Mouse (Mus musculus) heart, embryonic 13.5 days (tissue): ENCODE data around the gene Atp6v0e. TPM values are rescaled to one million over a fixed set of nuclear protein-coding genes. Genes with fewer than 3 reads are reported as not detected.

ENCODE experiments used
- ATAC-seq: fragments of 200-750 bp; cut with Nextera tagmentation; 2 replicates; pipeline ENCODE4 v1.8.0; 2017; ENCODE audit warnings: moderate TSS enrichment; ENCODE audit not compliant: insufficient number of reproducible peaks, low FRiP score, low TSS enrichment; ENCODE audit errors: extremely low read depth
- H3K27ac ChIP-seq: fragments of 300-500 bp; sonication (generic); replicated peaks from 2 replicates; pipeline ENCODE4 v1.5.1; 2015; ENCODE audit warnings: moderate library complexity, mild to moderate bottlenecking, inconsistent platforms
- H3K27me3 ChIP-seq: fragments of 300-500 bp; sonication (generic); replicated peaks from 2 replicates; pipeline ENCODE4 v1.6.1; 2015; ENCODE audit warnings: mild to moderate bottlenecking, inconsistent platforms
- H3K36me3 ChIP-seq: fragments of 300-500 bp; sonication (generic); 2 replicates; pipeline ENCODE4 v1.6.1; 2015; ENCODE audit warnings: mild to moderate bottlenecking, inconsistent platforms
- H3K4me1 ChIP-seq: fragments of 300-500 bp; sonication (generic); 2 replicates; pipeline ENCODE4 v1.6.1; 2015; ENCODE audit warnings: inconsistent platforms
- H3K4me2 ChIP-seq: fragments of 300-500 bp; sonication (generic); 2 replicates; pipeline ENCODE4 v1.6.1; 2015; ENCODE audit warnings: inconsistent platforms, mild to moderate bottlenecking, moderate library complexity
- H3K4me3 ChIP-seq: fragments of 300-500 bp; sonication (generic); 2 replicates; pipeline ENCODE4 v1.5.1; 2015; ENCODE audit warnings: moderate library complexity, mild to moderate bottlenecking, inconsistent platforms
- H3K9ac ChIP-seq: fragments of 300-500 bp; sonication (generic); 2 replicates; pipeline ENCODE4 v1.6.1; 2015; ENCODE audit warnings: inconsistent platforms, mild to moderate bottlenecking, moderate library complexity
- H3K9me3 ChIP-seq: fragments of 300-500 bp; sonication (generic); 2 replicates; pipeline ENCODE4 v1.6.1; 2016; ENCODE audit warnings: inconsistent platforms
- WGBS: fragments of 180-500 bp; shearing (Covaris S2); methylation state at CpG from one replicate; pipeline ENCODE4 v1.1.7; 2015; ENCODE audit warnings: mixed read lengths; 5-methylcytosine and 5-hydroxymethylcytosine counted together
- polyA plus RNA-seq: library from polyadenylated mRNA; unstranded; fragments of >200 nt; fragmentation: Nextera tagmentation; extraction: Ambion mirVana; gene quantifications from 2 replicates; pipeline ENCODE4 v1.2.1, GENCODE M21; 2015

Gene Atp6v0e
- polyA plus RNA-seq, 1 experiment from 2014 or later, result 187 TPM

GRCm38 (mm10) chr17:26726674-26727073, 63.6 kb downstream of the Atp6v0e start:
- no peak for ATAC-seq
- WGBS, result 48% methylated on average over 1 of the region's 1 CpGs
- Histone ChIP-seq H3K36me3 (no peaks in the 10 kb centered on the region), H3K27me3 (no peaks in the 10 kb centered on the region), H3K4me1 (peaks cover 13% of the 10 kb centered on the region), H3K9me3 (no peaks in the 10 kb centered on the region), H3K4me2 (no peak overlapping the region), H3K27ac (no peak overlapping the region), H3K9ac (no peak overlapping the region), H3K4me3 (no peak overlapping the region)

- Histone ChIP-seq H3K9me3 (no peaks in the 10 kb centered on the region), H3K4me3 (no peak overlapping the region), H3K9ac (no peak overlapping the region), H3K4me2 (no peak overlapping the region), H3K4me1 (peaks cover 13% of the 10 kb centered on the region), H3K27me3 (no peaks in the 10 kb centered on the region), H3K27ac (no peak overlapping the region), H3K36me3 (no peaks in the 10 kb centered on the region)
- no peak for ATAC-seq
- WGBS, result 44% methylated on average over 3 of the region's 3 CpGs
These were observed 64.2 kb downstream of the Atp6v0e start for GRCm38 (mm10) chr17:26727110-26727755.

DNA sequence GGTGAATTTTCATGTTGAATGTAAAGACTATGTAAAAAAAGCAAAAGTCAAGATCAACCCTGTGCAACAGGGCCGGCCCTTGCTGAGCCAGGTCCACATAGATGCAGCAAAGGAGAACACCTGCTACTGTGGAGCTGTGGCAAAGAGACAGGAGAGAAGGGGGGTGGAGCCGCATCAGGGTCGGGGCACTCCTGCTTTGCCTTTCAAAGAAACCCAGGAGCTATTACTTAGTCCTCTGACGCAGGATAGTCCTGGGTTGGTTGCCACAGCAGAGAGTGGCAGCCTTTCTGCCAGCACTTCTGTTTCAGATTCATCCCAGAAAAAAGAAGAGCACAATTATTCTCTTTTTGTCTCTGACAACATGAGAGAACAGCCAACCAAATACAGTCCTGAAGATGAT, 79.5 kb downstream of the Atp6v0e start:
- Histone ChIP-seq H3K9me3 (no peaks in the 10 kb centered on the region), H3K9ac (no peak overlapping the region), H3K27ac (no peak overlapping the region), H3K27me3 (no peaks in the 10 kb centered on the region), H3K4me3 (no peak overlapping the region), H3K4me1 (no peaks in the 10 kb centered on the region), H3K4me2 (no peak overlapping the region), H3K36me3 (peaks cover 10% of the 10 kb centered on the region)
- 59% methylated on average over 4 of the region's 4 CpGs for WGBS
- no peak for ATAC-seq

DNA sequence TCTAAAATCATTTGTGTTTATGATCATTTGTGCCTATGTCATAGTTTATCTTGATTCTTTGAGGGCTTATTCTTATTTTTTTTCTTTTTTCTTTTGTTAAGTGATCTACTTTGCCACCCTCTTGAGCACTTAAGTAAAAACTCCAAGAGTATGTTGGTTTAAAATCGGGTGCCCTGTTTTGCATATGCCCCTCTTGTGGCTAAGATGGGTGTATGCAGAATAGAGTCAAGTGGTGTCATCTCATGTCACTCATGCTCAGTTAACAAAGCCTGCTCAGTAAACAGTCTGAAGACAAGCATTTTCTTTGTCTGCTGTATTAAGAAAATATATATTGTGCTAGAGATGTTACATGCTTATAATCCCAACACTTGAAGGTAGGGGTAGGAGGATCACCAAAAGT, 80.3 kb downstream of the Atp6v0e start:
- H3K36me3 ChIP-seq, result peaks cover 10% of the 10 kb centered on the region
- H3K4me1 ChIP-seq, result no peaks in the 10 kb centered on the region
- H3K27me3 ChIP-seq, result no peaks in the 10 kb centered on the region
- H3K4me3 ChIP-seq, result no peak overlapping the region
- H3K27ac ChIP-seq, result no peak overlapping the region
- WGBS, result 46% methylated on average over 1 of the region's 1 CpGs
- no peak overlapping the region for H3K9ac ChIP-seq
- no peaks in the 10 kb centered on the region for H3K9me3 ChIP-seq
- ATAC-seq, result no peak
- no peak overlapping the region for H3K4me2 ChIP-seq

Other genes with a start within 250 kb of the Atp6v0e start
- gene Neurl1b, start 248.4 kb upstream of the Atp6v0e start, polyA plus RNA-seq, result 2.1 and 2.3 TPM in 2 replicates
- 103 and 121 TPM in 2 replicates for gene Ergic1, start 101.7 kb upstream of the Atp6v0e start, polyA plus RNA-seq
- 32.8 and 33.1 TPM in 2 replicates for gene Dusp1, start 101.1 kb upstream of the Atp6v0e start, polyA plus RNA-seq
- gene Crebrf, start 52.4 kb downstream of the Atp6v0e start, polyA plus RNA-seq, result 9.4 and 10.2 TPM in 2 replicates
- gene Bnip1, start 117.8 kb downstream of the Atp6v0e start, polyA plus RNA-seq, result 56.6 and 60.5 TPM in 2 replicates
- gene Nkx2-5, start 181.8 kb downstream of the Atp6v0e start, polyA plus RNA-seq, result 136 and 142 TPM in 2 replicates